Mouse (Mus musculus) intestine, postnatal 0 days (tissue): Measurements from ENCODE around the gene Arf6. TPM values are rescaled to one million over a fixed set of nuclear protein-coding genes. Genes with fewer than 3 reads are reported as not detected.
"Not testable (repeated sequence)": the region's sequence is repeated elsewhere in the genome, so short reads cannot be mapped to it uniquely, and the experiment has no call there.

Experiments used
- ATAC-seq: fragments of 200-750 bp; cut with Nextera tagmentation; 2 replicates; pipeline ENCODE4 v1.8.0; 2017; ENCODE audit warnings: mild to moderate bottlenecking, moderate TSS enrichment, moderate library complexity
- H3K27ac ChIP-seq: fragments of 300-500 bp; sonication (generic); 2 replicates; pipeline ENCODE4 v1.5.1; 2014; ENCODE audit warnings: mild to moderate bottlenecking, low read depth, low read length, moderate library complexity
- H3K27me3 ChIP-seq: fragments of 300-500 bp; sonication (generic); replicated peaks from 2 replicates; pipeline ENCODE4 v1.6.1; 2014; ENCODE audit warnings: low read length, mixed read lengths; ENCODE audit not compliant: control insufficient read depth, insufficient read depth
- H3K36me3 ChIP-seq: fragments of 300-500 bp; sonication (generic); 2 replicates; pipeline ENCODE4 v1.6.1; 2014; ENCODE audit warnings: mild to moderate bottlenecking, moderate library complexity; ENCODE audit not compliant: control insufficient read depth, insufficient read depth
- H3K4me1 ChIP-seq: fragments of 300-500 bp; sonication (generic); replicated peaks from 2 replicates; pipeline ENCODE4 v1.6.1; 2014; ENCODE audit warnings: antibody characterized with exemption, low read length, mixed read lengths; ENCODE audit not compliant: control insufficient read depth, insufficient read depth
- H3K4me2 ChIP-seq: fragments of 300-500 bp; sonication (generic); replicated peaks from 2 replicates; pipeline ENCODE4 v1.6.1; 2014; ENCODE audit warnings: low read depth, mild to moderate bottlenecking, moderate library complexity
- H3K4me3 ChIP-seq: fragments of 300-500 bp; sonication (generic); 2 replicates; pipeline ENCODE4 v1.5.1; 2014; ENCODE audit warnings: low read depth, low read length
- H3K9ac ChIP-seq: fragments of 300-500 bp; sonication (generic); 2 replicates; pipeline ENCODE4 v1.6.1; 2014; ENCODE audit warnings: mild to moderate bottlenecking, low read depth, low read length
- H3K9me3 ChIP-seq: fragments of 300-500 bp; sonication (generic); 2 replicates; pipeline ENCODE4 v1.6.1; 2016; ENCODE audit warnings: mixed run types; ENCODE audit not compliant: control insufficient read depth
- CTCF ChIP-seq: sonication (generic); IDR thresholded peaks from 2 replicates; pipeline ENCODE4 v1.5.1; 2016; ENCODE audit warnings: low read depth, mild to moderate bottlenecking, control low read depth, antibody characterized with exemption, moderate library complexity
- WGBS: fragments of 180-500 bp; shearing (Covaris S2); extraction: QIAGEN DNeasy Blood & Tissue Kit; methylation state at CpG from one replicate; pipeline ENCODE4 v1.1.7; 2014; 5-methylcytosine and 5-hydroxymethylcytosine counted together
- polyA plus RNA-seq: library from polyadenylated mRNA; unstranded; fragments of >200 nt; fragmentation: Nextera tagmentation; extraction: Ambion mirVana; gene quantifications from 2 replicates; pipeline ENCODE4 v1.2.1, GENCODE M21; 2015

The Arf6 gene
- polyA plus RNA-seq, 1 experiment from 2014 or later = 86.3 TPM

- Histone ChIP-seq H3K36me3 (no peaks in the 10 kb centered on the region), H3K4me3 (peak overlapping the region; percentile 100), H3K4me2 (peak overlapping the region; percentile 82), H3K27ac (peak overlapping the region; percentile 100), H3K4me1 (0 out of 2 replicates have a peak, but pooled peaks cover 4% of the 10 kb centered on the region), H3K9me3 (no peaks in the 10 kb centered on the region), H3K27me3 (no peaks in the 10 kb centered on the region), H3K9ac (peak overlapping the region; percentile 98)
- under 1% methylated on average over 42 of the region's 42 CpGs for WGBS
- ATAC-seq = peak; percentile 9; the same call in 1 of the 2 replicates
- 0 out of 2 replicates have a peak, but pooled peaks have one; percentile 0 for TF ChIP-seq CTCF
Measured at GRCm38 (mm10) chr12:69372731-69373331, 881 bp downstream of the Arf6 start.

GRCm38 (mm10) chr12:69373850-69374766 is 2.2 kb downstream of the Arf6 start:
- Histone ChIP-seq H3K27ac (peak overlapping the region; percentile 100; the same call in 1 of the 2 replicates), H3K9me3 (no peaks in the 10 kb centered on the region), H3K4me2 (peak overlapping the region; percentile 82), H3K4me3 (peak overlapping the region; percentile 100), H3K9ac (peak overlapping the region; percentile 98), H3K36me3 (no peaks in the 10 kb centered on the region), H3K27me3 (no peaks in the 10 kb centered on the region), H3K4me1 (0 out of 2 replicates have a peak, but pooled peaks cover 4% of the 10 kb centered on the region)
- no peak for TF ChIP-seq CTCF
- 20% methylated on average over 11 of the region's 11 CpGs for WGBS
- ATAC-seq = no peak

- no peaks in the 10 kb centered on the region; the same call in 1 of the 2 replicates for H3K36me3 ChIP-seq
- no peaks in the 10 kb centered on the region for H3K27me3 ChIP-seq
- H3K9me3 ChIP-seq = no peaks in the 10 kb centered on the region
- no peak overlapping the region for H3K27ac ChIP-seq
- no peak overlapping the region for H3K9ac ChIP-seq
- TF ChIP-seq CTCF = no peak
- no peak for ATAC-seq
- H3K4me3 ChIP-seq = no peak overlapping the region
- peak overlapping the region; percentile 32 for H3K4me2 ChIP-seq
- H3K4me1 ChIP-seq = no peaks in the 10 kb centered on the region
- WGBS = 49% methylated on average over 2 of the region's 2 CpGs
Measured at GRCm38 (mm10) chr12:69376132-69376531, 4.2 kb downstream of the Arf6 start.

- H3K4me1 ChIP-seq = no peaks in the 10 kb centered on the region
- H3K9me3 ChIP-seq = no peaks in the 10 kb centered on the region
- H3K9ac ChIP-seq = no peak overlapping the region
- no peak overlapping the region for H3K27ac ChIP-seq
- no peak overlapping the region for H3K4me3 ChIP-seq
- H3K4me2 ChIP-seq = no peak overlapping the region
- WGBS = 71% methylated on average over 1 of the region's 1 CpGs
- no peak for TF ChIP-seq CTCF
- no peaks in the 10 kb centered on the region; the same call in 1 of the 2 replicates for H3K36me3 ChIP-seq
- no peaks in the 10 kb centered on the region for H3K27me3 ChIP-seq
- ATAC-seq = no peak
Measured at GRCm38 (mm10) chr12:69377188-69377587, 5.2 kb downstream of the Arf6 start.

GRCm38 (mm10) chr12:69377636-69378035 is 5.7 kb downstream of the Arf6 start:
- WGBS = 92% methylated on average over 6 of the region's 6 CpGs
- not testable (repeated sequence) for H3K36me3 ChIP-seq, ATAC-seq, H3K27me3 ChIP-seq, H3K27ac ChIP-seq, H3K9ac ChIP-seq, H3K9me3 ChIP-seq, H3K4me1 ChIP-seq, H3K4me3 ChIP-seq, H3K4me2 ChIP-seq
